Mouse (Mus musculus): Measurements from ENCODE around the gene Pex16. TPM values are rescaled to one million over a fixed set of nuclear protein-coding genes. Genes with fewer than 3 reads are reported as not detected.
A peak's percentile ranks its signal among the peaks of the same experiment; 100 is the strongest.

Pex16 gene
- total and polyA plus RNA-seq, 2 experiments from 2014 or later: 31.8 to 43.4 TPM

- no peaks in the 10 kb centered on the region for H3K9me3 ChIP-seq (ENCODE audit: low read length)
- no peaks in the 10 kb centered on the region for H3K27me3 ChIP-seq (ENCODE audit: insufficient read depth, low read length)
- WGBS: 91% methylated on average over 18 of the region's 18 CpGs
- no peak overlapping the region for H3K9ac ChIP-seq (replicated peaks; ENCODE audit: low read length, poor library complexity, severe bottlenecking)
- H3K4me3 ChIP-seq (ENCODE audit: low read depth, low read length): no peak overlapping the region
- no peak for TF ChIP-seq CTCF (IDR thresholded peaks at IDR 0.05)
- DNase-seq (ENCODE audit: low spot score): no peak
- no peak overlapping the region for H3K4me2 ChIP-seq (ENCODE audit: low read depth, low read length, poor library complexity, severe bottlenecking)
- no peak overlapping the region for H3K27ac ChIP-seq (ENCODE audit: low read depth, low read length)
- H3K4me1 ChIP-seq (ENCODE audit: insufficient read depth, low read length): no peaks in the 10 kb centered on the region
- no peak for ATAC-seq (ENCODE audit: low FRiP score)
- H3K36me3 ChIP-seq (ENCODE audit: insufficient read depth, low read length): peaks cover 86% of the 10 kb centered on the region
Observed at GRCm38 (mm10) chr2:92408309-92409045, 34.0 kb downstream of the Pex16 start.

DNA sequence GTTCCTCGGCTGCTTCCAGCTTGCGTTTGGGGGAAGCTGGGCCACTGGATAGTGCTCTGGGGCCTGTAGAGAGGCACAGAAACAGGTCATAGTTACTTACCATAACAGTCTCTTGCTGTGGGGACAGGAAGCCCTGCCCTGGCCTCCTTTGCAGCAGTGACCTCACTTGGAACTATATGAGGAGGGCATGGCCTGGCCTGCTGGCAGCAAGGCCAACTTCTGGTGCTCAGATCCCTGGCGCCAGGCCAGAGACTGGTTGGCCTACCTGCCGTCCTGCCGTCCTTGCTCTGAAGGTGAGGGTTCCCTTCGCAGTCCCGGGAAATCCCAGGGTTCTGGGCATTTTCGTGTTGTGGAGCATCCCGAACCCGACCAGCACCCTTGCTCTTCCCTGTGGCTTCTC, 37.2 kb downstream of the Pex16 start:
- Histone ChIP-seq H3K9ac (replicated peaks; ENCODE audit: low read length, poor library complexity, severe bottlenecking) (no peak overlapping the region), H3K9me3 (ENCODE audit: low read length) (no peaks in the 10 kb centered on the region), H3K36me3 (ENCODE audit: insufficient read depth, low read length) (peaks cover 90% of the 10 kb centered on the region), H3K4me3 (ENCODE audit: low read depth, low read length) (no peak overlapping the region), H3K4me2 (ENCODE audit: low read depth, low read length, poor library complexity, severe bottlenecking) (no peak overlapping the region), H3K4me1 (ENCODE audit: insufficient read depth, low read length) (no peaks in the 10 kb centered on the region), H3K27me3 (ENCODE audit: insufficient read depth, low read length) (no peaks in the 10 kb centered on the region), H3K27ac (ENCODE audit: low read depth, low read length) (no peak overlapping the region)
- ATAC-seq (ENCODE audit: low FRiP score) (no peak), DNase-seq (ENCODE audit: low spot score) (no peak)
- WGBS: 87% methylated on average over 10 of the region's 10 CpGs
- no peak for TF ChIP-seq CTCF (IDR thresholded peaks at IDR 0.05)

GRCm38 (mm10) chr2:92421723-92422387, 47.4 kb downstream of the Pex16 start:
- ATAC-seq (ENCODE audit: low FRiP score) (no peak), DNase-seq (ENCODE audit: low spot score) (no peak)
- TF ChIP-seq CTCF (IDR thresholded peaks at IDR 0.05): no peak
- H3K4me2 ChIP-seq (ENCODE audit: low read depth, low read length, poor library complexity, severe bottlenecking): no peak overlapping the region
- WGBS: 91% methylated on average over 7 of the region's 7 CpGs
- no peaks in the 10 kb centered on the region for H3K27me3 ChIP-seq (ENCODE audit: insufficient read depth, low read length)
- H3K9me3 ChIP-seq (ENCODE audit: low read length): no peaks in the 10 kb centered on the region
- no peak overlapping the region for H3K27ac ChIP-seq (ENCODE audit: low read depth, low read length)
- peaks cover 75% of the 10 kb centered on the region for H3K36me3 ChIP-seq (ENCODE audit: insufficient read depth, low read length)
- H3K4me1 ChIP-seq (ENCODE audit: insufficient read depth, low read length): 0 out of 2 replicates have a peak, but pooled peaks cover 6% of the 10 kb centered on the region
- H3K9ac ChIP-seq (replicated peaks; ENCODE audit: low read length, poor library complexity, severe bottlenecking): no peak overlapping the region
- no peak overlapping the region for H3K4me3 ChIP-seq (ENCODE audit: low read depth, low read length)

DNA sequence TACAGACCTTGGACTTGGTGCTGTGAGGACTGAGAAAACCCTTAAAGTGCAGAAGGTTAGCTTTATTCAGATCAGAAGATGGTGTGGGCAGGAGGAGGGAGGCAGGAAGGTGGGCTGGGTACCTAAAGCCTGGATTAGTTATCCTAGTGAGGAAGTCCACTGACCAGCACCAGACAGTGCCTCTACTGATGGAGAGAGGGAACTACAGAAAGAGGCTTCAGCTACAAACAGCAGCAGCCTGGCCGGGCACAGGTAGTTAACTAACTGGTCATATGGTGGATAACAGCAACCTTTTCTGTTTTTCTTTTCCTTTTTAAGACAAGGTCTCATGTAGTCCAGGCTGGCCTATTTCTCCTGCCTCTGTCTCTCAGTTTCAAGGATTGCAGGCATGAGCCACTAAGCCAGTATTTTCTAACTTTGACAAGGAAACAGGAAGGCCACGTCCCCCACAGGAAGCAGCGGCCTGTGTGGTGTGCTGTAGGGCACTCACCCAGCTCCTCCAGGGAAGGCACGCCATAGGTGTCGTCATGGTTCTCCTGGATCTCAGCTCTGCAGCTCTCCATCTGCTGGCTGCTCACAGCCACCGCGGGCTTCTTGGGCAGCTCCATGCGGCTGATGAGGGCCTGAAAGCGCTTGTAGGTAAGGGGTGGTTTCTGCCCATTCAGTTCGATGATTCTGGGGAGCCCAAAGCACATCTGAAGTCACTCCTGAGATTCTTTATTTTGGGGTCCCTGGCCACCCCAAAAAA, 48.1 kb downstream of the Pex16 start:
- 81% methylated on average over 10 of the region's 10 CpGs for WGBS
- Histone ChIP-seq H3K27me3 (ENCODE audit: insufficient read depth, low read length) (no peaks in the 10 kb centered on the region), H3K4me1 (ENCODE audit: insufficient read depth, low read length) (0 out of 2 replicates have a peak, but pooled peaks cover 6% of the 10 kb centered on the region), H3K9ac (replicated peaks; ENCODE audit: low read length, poor library complexity, severe bottlenecking) (no peak overlapping the region), H3K27ac (ENCODE audit: low read depth, low read length) (peak overlapping the region; percentile 71; the same call in 1 of the 2 replicates), H3K4me3 (ENCODE audit: low read depth, low read length) (no peak overlapping the region), H3K36me3 (ENCODE audit: insufficient read depth, low read length) (peaks cover 68% of the 10 kb centered on the region), H3K9me3 (ENCODE audit: low read length) (no peaks in the 10 kb centered on the region), H3K4me2 (ENCODE audit: low read depth, low read length, poor library complexity, severe bottlenecking) (no peak overlapping the region)
- ATAC-seq (ENCODE audit: low FRiP score): no peak
- DNase-seq (ENCODE audit: low spot score): peak; percentile 43
- peak; percentile 59 for TF ChIP-seq CTCF (IDR thresholded peaks at IDR 0.05)

- WGBS: 89% methylated on average over 9 of the region's 9 CpGs
- no peak for TF ChIP-seq CTCF (IDR thresholded peaks at IDR 0.05)
- Histone ChIP-seq H3K4me3 (ENCODE audit: low read depth, low read length) (no peak overlapping the region), H3K9me3 (ENCODE audit: low read length) (no peaks in the 10 kb centered on the region), H3K36me3 (ENCODE audit: insufficient read depth, low read length) (peaks cover 62% of the 10 kb centered on the region), H3K27ac (ENCODE audit: low read depth, low read length) (peak overlapping the region; percentile 71; the same call in 1 of the 2 replicates), H3K9ac (replicated peaks; ENCODE audit: low read length, poor library complexity, severe bottlenecking) (no peak overlapping the region), H3K27me3 (ENCODE audit: insufficient read depth, low read length) (no peaks in the 10 kb centered on the region), H3K4me1 (ENCODE audit: insufficient read depth, low read length) (0 out of 2 replicates have a peak, but pooled peaks cover 6% of the 10 kb centered on the region), H3K4me2 (ENCODE audit: low read depth, low read length, poor library complexity, severe bottlenecking) (no peak overlapping the region)
- DNase-seq (ENCODE audit: low spot score): no peak
- no peak for ATAC-seq (ENCODE audit: low FRiP score)
Observed at GRCm38 (mm10) chr2:92423156-92423555, 48.7 kb downstream of the Pex16 start.

Data from midbrain, postnatal 0 days (tissue).